Mouse (Mus musculus): ENCODE results near the gene 4932415D10Rik. TPM values are rescaled to one million over a fixed set of nuclear protein-coding genes. Genes with fewer than 3 reads are reported as not detected.

Gene 4932415D10Rik
- total RNA-seq (2022) = under 1 TPM in 2 of 4 experiments, not detected in 2; 0.04 to 0.09 TPM

GRCm38 (mm10) chr10:82316482-82316881, at the start of gene 4932415D10Rik:
TSS of gene 4932415D10Rik (minus strand) at chr10:82316582.
- no peak for DNase-seq (ENCODE audit: low spot score in 2 of 2)

GRCm38 (mm10) chr10:82361911-82362310, 45.5 kb upstream of the 4932415D10Rik start:
- DNase-seq (ENCODE audit: low spot score in 2 of 2) = no peak

GRCm38 (mm10) chr10:82355401-82355800, 39.0 kb upstream of the 4932415D10Rik start:
- DNase-seq (ENCODE audit: low spot score in 2 of 2) = no peak

DNA sequence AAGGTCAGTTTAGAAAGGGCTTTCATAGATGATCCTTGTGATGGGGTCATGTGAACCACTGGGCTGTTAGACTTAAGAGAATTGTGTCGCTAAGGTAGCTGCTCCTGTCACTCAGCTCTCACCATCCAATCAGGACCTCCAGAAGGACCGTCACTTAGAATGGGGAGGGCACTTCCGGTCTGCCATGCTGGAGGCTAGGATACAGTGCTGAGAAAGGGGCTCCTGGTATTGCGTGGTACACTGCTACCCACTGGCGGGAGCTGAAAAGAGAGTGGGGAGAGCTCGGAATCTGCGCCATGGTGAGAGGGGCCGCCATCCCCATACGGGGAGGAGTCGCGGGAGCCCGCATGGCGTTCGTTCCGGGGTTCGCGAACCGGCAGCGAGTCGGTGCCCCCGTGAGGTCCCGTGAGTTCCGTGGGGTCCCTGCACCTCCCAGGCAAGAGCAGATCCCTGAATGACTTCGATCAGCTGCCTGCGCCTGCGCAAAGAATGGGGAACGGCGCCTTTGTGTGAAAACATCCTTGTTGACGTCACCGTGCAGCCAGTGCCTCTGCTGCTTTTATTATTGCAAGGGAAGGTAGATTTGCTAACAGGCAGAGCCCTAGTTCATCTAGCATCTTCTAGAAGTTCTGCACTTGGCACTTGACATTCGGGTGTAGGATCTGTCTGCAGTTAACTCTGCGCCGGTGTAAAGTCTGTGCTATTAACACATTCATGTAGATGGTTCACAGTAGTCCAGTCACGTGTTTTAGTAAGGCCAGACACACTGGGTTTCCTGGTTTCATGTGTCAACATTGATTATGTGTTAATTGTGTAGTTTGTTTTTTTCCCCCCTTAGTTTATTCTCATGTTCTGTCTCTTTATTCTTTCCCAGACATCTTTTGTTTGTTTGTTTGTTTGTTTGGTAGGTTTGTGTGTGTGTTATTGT, 38.0 kb upstream of the 4932415D10Rik start, which contains the start of gene Gm4924:
TSS of gene Gm4924 (plus strand) at position 173 of the 928 bp plus-strand sequence.
- DNase-seq (ENCODE audit: low spot score in 2 of 2) = peak; percentile 75 to 86

DNA sequence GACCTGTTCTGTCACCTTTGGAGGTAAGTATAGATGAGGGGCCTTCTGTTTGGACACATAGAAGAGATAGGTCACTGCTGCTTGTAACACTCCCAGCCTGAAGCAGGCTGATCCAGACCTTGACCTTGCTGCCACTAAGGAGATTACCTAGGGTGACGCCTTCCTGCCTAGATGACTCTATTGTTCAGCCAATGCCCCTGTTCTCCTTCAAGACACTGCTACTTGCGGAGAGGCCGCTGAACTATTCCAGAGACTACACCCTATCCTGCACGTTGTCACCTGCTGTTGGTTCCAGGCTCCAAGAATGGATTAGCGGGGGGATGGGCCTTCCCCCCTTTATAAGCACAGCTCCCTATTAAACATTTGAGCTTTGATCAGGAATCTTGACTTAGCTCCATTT, 13.4 kb upstream of the 4932415D10Rik start:
- DNase-seq (ENCODE audit: low spot score in 2 of 2) = no peak

DNA sequence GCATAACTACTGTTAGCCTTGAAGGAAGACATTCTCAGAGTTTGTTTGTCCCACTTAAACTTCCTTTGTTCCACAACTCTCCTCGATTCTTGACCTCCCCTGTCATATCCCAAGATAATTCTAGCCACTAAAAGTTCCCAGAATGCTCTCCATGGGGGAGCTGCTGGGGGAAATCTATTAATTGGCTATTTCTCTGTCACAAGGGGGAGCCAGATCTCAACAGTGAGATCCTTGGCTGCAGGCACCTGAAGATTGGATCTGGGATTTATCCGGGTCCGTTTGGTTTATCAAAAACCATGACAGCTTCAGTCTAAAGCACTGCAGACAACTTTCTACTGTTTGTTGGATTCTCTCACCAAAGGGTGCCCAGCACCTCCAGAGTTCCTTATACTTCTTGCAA, 3.8 kb upstream of the 4932415D10Rik start:
- DNase-seq (ENCODE audit: low spot score in 2 of 2) = no peak

DNA sequence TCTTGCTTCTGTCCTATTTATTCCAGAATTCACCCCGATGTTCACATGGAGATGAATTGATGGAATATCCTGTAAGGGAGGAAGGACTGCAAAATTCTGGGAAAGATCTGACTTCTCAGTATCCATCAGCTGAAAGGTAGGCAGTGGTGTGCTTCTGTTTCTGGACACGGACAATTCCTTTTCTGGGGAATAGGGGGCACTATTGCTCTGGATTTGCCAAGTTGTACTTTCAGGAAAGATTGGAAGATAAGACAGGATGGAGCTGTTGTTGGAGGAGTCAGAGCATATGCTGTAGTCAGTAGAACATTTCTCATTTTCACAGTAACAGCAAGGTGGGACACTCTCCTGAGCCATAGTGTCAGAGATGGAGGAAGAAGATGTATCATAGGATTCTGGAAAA, 19.9 kb downstream of the 4932415D10Rik start:
- DNase-seq (ENCODE audit: low spot score in 2 of 2) = no peak

DNA sequence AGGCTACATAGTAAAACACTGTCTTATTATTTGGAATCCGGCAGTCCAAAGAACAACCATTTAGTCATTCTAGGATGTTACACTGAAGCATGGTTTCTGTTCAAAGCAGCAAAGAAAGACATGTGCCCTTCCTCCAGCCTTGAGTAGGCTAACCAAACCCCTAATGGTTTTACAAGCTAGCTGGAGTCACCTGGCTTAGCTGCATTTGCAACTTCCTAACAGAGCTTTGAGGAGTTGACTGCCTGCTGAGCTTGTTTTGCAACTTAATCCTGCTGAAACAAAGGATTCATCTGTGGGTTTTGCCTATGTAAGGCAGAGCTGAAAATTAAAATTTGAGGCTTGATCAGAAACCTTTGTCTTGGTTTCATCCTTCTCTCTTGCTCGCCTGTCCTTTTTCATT, 59.1 kb downstream of the 4932415D10Rik start:
- DNase-seq (ENCODE audit: low spot score in 2 of 2) = no peak

- DNase-seq (ENCODE audit: low spot score in 2 of 2) = no peak
These were observed 71.4 kb downstream of the 4932415D10Rik start for GRCm38 (mm10) chr10:82245021-82245420.

GRCm38 (mm10) chr10:82241401-82241788, 75.0 kb downstream of the 4932415D10Rik start:
- DNase-seq (ENCODE audit: low spot score in 2 of 2) = no peak

GRCm38 (mm10) chr10:82240742-82241400, 75.5 kb downstream of the 4932415D10Rik start, which contains the start of gene Zfp938:
TSS of gene Zfp938 (minus strand) at chr10:82241280.
- peak; percentile 66 to 87 for DNase-seq (ENCODE audit: low spot score in 2 of 2)

Other genes starting within 250 kb of the 4932415D10Rik start
- gene BC024063, start 233.2 kb downstream of the 4932415D10Rik start, total RNA-seq (2022) = 1 to 10 TPM; 5.4 to 8.5 (median 8.0) TPM
- 10 to 100 TPM in 1 of 4 experiments, 1 to 10 TPM in 3; 7.9 to 10.3 (median 8.3) TPM for gene AU041133, start 188.6 kb downstream of the 4932415D10Rik start, total RNA-seq (2022)
- gene Zfp938, start 75.3 kb downstream of the 4932415D10Rik start, total RNA-seq (2022) = 10 to 100 TPM; 19.3 to 23.9 (median 21.8) TPM
- 10 to 100 TPM in 2 of 4 experiments, 1 to 10 TPM in 2; 8.8 to 13.4 (median 10.1) TPM for gene Gm4924, start 37.7 kb upstream of the 4932415D10Rik start, total RNA-seq (2022)
- not detected for gene Gm1553, start 176.0 kb upstream of the 4932415D10Rik start, total RNA-seq (2022)

All from left cerebral cortex, adult 8-10 months (tissue).